Comparison of ENCODE assay signal across 20 mouse cellular contexts in the genomic region with DNA sequence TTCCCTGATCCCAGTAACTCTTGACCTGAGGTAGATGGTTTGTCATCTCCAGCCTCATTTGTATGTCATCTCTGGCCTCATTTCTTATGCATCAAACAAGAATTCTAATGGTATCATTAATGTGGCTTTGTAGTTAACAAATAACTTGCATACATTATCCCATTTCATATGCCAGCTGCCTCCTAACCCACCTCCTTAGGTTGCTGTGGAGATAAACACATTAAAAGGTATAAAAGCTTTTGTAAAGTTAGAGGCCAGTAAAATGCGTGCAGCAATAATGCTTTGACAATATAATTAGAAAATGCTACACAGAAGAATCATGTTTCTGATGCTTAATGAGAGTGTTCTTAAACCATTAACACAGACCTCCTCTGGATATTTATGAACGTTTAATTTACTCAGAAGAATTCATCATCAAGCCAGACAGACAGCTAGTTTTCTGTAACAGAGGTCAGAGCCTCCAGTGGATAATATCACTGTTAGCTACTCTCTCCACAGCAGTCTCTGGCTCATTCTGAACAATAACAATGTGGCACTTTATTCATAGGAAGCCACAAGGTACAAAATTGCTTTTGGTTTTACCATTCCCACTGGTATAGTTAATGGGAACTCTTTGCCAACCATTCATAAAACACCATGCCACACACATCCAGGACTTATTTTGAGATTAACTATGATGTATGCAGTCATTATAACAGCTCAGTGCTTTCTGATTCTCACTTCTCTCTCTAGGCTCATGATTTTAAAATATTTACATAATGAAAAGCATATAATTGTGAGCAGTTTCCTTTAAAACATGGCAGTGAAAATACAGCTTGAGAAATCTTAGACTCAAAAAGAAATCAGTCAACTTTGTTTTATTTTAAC.
DNase-seq lines count a peak whose midpoint lies in the region; ATAC-seq lines count a peak whose summit lies in the region.
"Had no signal": no experiment of that assay in that cellular context is flagged by ENCODE, and none has a peak within 500 bp of the region (broad histone marks: within the 10 kb centered on the region; RNA-seq: fewer than 3 reads in every experiment).

No protein-coding gene starts in this region.

- no peak for DNase-seq in midbrain, embryonic 11.5 days (ENCODE audit: low spot score, missing footprints)
- DNase-seq in forebrain, embryonic 14.5 days (ENCODE audit: low spot score), result peak; percentile 50
- DNase-seq in B cell, adult 2 months, result no peak
- DNase-seq in left cerebral cortex, postnatal 25 days (ENCODE audit: low spot score in 2 of 2), result no peak
- DNase-seq: adrenal gland, postnatal 25 days; cerebellum, adult 8-10 months; gastrocnemius, postnatal 14 days; kidney, adult 8-10 months; kidney, postnatal 4 days; lung, embryonic 14.5 days; lung, postnatal 4 days; spleen, adult 18-20 months had no signal

- ATAC-seq in midbrain, embryonic 13.5 days, result peak; percentile 53; the same call in 1 of the 2 replicates
- no peak for ATAC-seq in midbrain, embryonic 11.5 days (ENCODE audit: low FRiP score)
- peak; percentile 77 for ATAC-seq in forebrain, embryonic 14.5 days
- ATAC-seq in hindbrain, embryonic 15.5 days (ENCODE audit: low FRiP score, low read depth), result peak; percentile 65; the same call in 1 of the 2 replicates
- peak; percentile 89 for ATAC-seq in neural tube, embryonic 15.5 days (ENCODE audit: low FRiP score)
- ATAC-seq in kidney, embryonic 14.5 days (ENCODE audit: low FRiP score, low TSS enrichment), result no peak
- ATAC-seq: inflammation-experienced regulatory T-cells, adult 6 months; liver, embryonic 12.5 days had no signal

- H3K36me3 ChIP-seq in midbrain, embryonic 13.5 days, result no peaks in the 10 kb centered on the region
- no peaks in the 10 kb centered on the region for H3K36me3 ChIP-seq in midbrain, embryonic 11.5 days (ENCODE audit: control insufficient read depth, insufficient read depth, low read length)
- no peaks in the 10 kb centered on the region for H3K36me3 ChIP-seq in forebrain, embryonic 14.5 days (ENCODE audit: control insufficient read depth, insufficient read depth, low read length)
- no peaks in the 10 kb centered on the region for H3K36me3 ChIP-seq in hindbrain, embryonic 15.5 days
- no peaks in the 10 kb centered on the region for H3K36me3 ChIP-seq in neural tube, embryonic 15.5 days
- no peaks in the 10 kb centered on the region for H3K36me3 ChIP-seq in kidney, embryonic 14.5 days (ENCODE audit: control insufficient read depth, insufficient read depth, low read length)
- H3K36me3 ChIP-seq: embryonic facial prominence, embryonic 15.5 days; liver, embryonic 12.5 days; stomach, embryonic 15.5 days had no signal

- intact Hi-C loops in left cerebral cortex, postnatal 25 days (cut with DNase I), result no loop called here

- H3K9ac ChIP-seq in midbrain, embryonic 13.5 days (replicated peaks), result no peak overlapping the region
- H3K9ac ChIP-seq in midbrain, embryonic 11.5 days (ENCODE audit: low read length), result no peak overlapping the region
- no peak overlapping the region for H3K9ac ChIP-seq in forebrain, embryonic 14.5 days (ENCODE audit: low read length)
- H3K9ac ChIP-seq in hindbrain, embryonic 15.5 days, result no peak overlapping the region
- no peak overlapping the region for H3K9ac ChIP-seq in neural tube, embryonic 15.5 days (replicated peaks)
- no peak overlapping the region for H3K9ac ChIP-seq in kidney, embryonic 14.5 days (ENCODE audit: low read depth, low read length)
- H3K9ac ChIP-seq: embryonic facial prominence, embryonic 15.5 days; liver, embryonic 12.5 days; lung, embryonic 14.5 days; stomach, embryonic 15.5 days had no signal

- 48% methylated on average over 2 of the region's 2 CpGs for WGBS in midbrain, embryonic 13.5 days
- WGBS in midbrain, embryonic 11.5 days, result 83% methylated on average over 2 of the region's 2 CpGs
- 22% methylated on average over 2 of the region's 2 CpGs for WGBS in forebrain, embryonic 14.5 days
- 31% methylated on average over 2 of the region's 2 CpGs for WGBS in hindbrain, embryonic 15.5 days
- 22% methylated on average over 2 of the region's 2 CpGs for WGBS in neural tube, embryonic 15.5 days
- 46% methylated on average over 2 of the region's 2 CpGs for WGBS in kidney, embryonic 14.5 days

- no peak overlapping the region for H3K27ac ChIP-seq in midbrain, embryonic 13.5 days
- H3K27ac ChIP-seq in midbrain, embryonic 11.5 days (ENCODE audit: low read depth, low read length), result no peak overlapping the region
- no peak overlapping the region for H3K27ac ChIP-seq in forebrain, embryonic 14.5 days (ENCODE audit: low read depth, low read length)
- no peak overlapping the region for H3K27ac ChIP-seq in hindbrain, embryonic 15.5 days (replicated peaks)
- H3K27ac ChIP-seq in neural tube, embryonic 15.5 days (replicated peaks), result no peak overlapping the region
- H3K27ac ChIP-seq in kidney, embryonic 14.5 days (ENCODE audit: low read depth, low read length), result no peak overlapping the region
- H3K27ac ChIP-seq: embryonic facial prominence, embryonic 15.5 days; liver, embryonic 12.5 days; stomach, embryonic 15.5 days had no signal

- no peaks in the 10 kb centered on the region for H3K9me3 ChIP-seq in midbrain, embryonic 13.5 days
- no peaks in the 10 kb centered on the region for H3K9me3 ChIP-seq in midbrain, embryonic 11.5 days (ENCODE audit: control insufficient read depth, low read length)
- H3K9me3 ChIP-seq in forebrain, embryonic 14.5 days (replicated peaks; ENCODE audit: control insufficient read depth, low read length), result no peaks in the 10 kb centered on the region
- H3K9me3 ChIP-seq in hindbrain, embryonic 15.5 days, result no peaks in the 10 kb centered on the region
- no peaks in the 10 kb centered on the region for H3K9me3 ChIP-seq in neural tube, embryonic 15.5 days (replicated peaks)
- H3K9me3 ChIP-seq in kidney, embryonic 14.5 days (ENCODE audit: control insufficient read depth, low read length), result no peaks in the 10 kb centered on the region
- H3K9me3 ChIP-seq: embryonic facial prominence, embryonic 15.5 days; liver, embryonic 12.5 days; stomach, embryonic 15.5 days had no signal

- no peak overlapping the region for H3K4me3 ChIP-seq in midbrain, embryonic 13.5 days (replicated peaks)
- H3K4me3 ChIP-seq in midbrain, embryonic 11.5 days (ENCODE audit: low read depth, low read length), result no peak overlapping the region
- no peak overlapping the region for H3K4me3 ChIP-seq in forebrain, embryonic 14.5 days (ENCODE audit: low read depth, low read length)
- no peak overlapping the region for H3K4me3 ChIP-seq in hindbrain, embryonic 15.5 days
- H3K4me3 ChIP-seq in neural tube, embryonic 15.5 days (replicated peaks), result no peak overlapping the region
- H3K4me3 ChIP-seq in kidney, embryonic 14.5 days (ENCODE audit: low read length), result no peak overlapping the region
- H3K4me3 ChIP-seq: embryonic facial prominence, embryonic 15.5 days; liver, embryonic 12.5 days; stomach, embryonic 15.5 days had no signal

- H3K27me3 ChIP-seq in midbrain, embryonic 13.5 days, result no peaks in the 10 kb centered on the region
- H3K27me3 ChIP-seq in midbrain, embryonic 11.5 days (ENCODE audit: control insufficient read depth, insufficient read depth, low read length), result no peaks in the 10 kb centered on the region
- H3K27me3 ChIP-seq in forebrain, embryonic 14.5 days (replicated peaks; ENCODE audit: control insufficient read depth, insufficient read depth, low read length), result no peaks in the 10 kb centered on the region
- no peaks in the 10 kb centered on the region for H3K27me3 ChIP-seq in hindbrain, embryonic 15.5 days
- no peaks in the 10 kb centered on the region for H3K27me3 ChIP-seq in neural tube, embryonic 15.5 days (replicated peaks)
- H3K27me3 ChIP-seq in kidney, embryonic 14.5 days (ENCODE audit: control insufficient read depth, insufficient read depth, low read length), result no peaks in the 10 kb centered on the region
- H3K27me3 ChIP-seq: embryonic facial prominence, embryonic 15.5 days; liver, embryonic 12.5 days; stomach, embryonic 15.5 days had no signal

- no peak overlapping the region for H3K4me2 ChIP-seq in midbrain, embryonic 13.5 days (replicated peaks)
- H3K4me2 ChIP-seq in midbrain, embryonic 11.5 days, result no peak overlapping the region
- H3K4me2 ChIP-seq in forebrain, embryonic 14.5 days (ENCODE audit: low read length), result no peak overlapping the region
- no peak overlapping the region for H3K4me2 ChIP-seq in hindbrain, embryonic 15.5 days
- H3K4me2 ChIP-seq in neural tube, embryonic 15.5 days, result no peak overlapping the region
- no peak overlapping the region for H3K4me2 ChIP-seq in kidney, embryonic 14.5 days (replicated peaks; ENCODE audit: low read depth, low read length)
- H3K4me2 ChIP-seq: embryonic facial prominence, embryonic 15.5 days; liver, embryonic 12.5 days; lung, embryonic 14.5 days; stomach, embryonic 15.5 days had no signal

- peaks cover 3% of the 10 kb centered on the region; the same call in 1 of the 2 replicates for H3K4me1 ChIP-seq in midbrain, embryonic 13.5 days (replicated peaks)
- no peaks in the 10 kb centered on the region for H3K4me1 ChIP-seq in midbrain, embryonic 11.5 days (ENCODE audit: control insufficient read depth, insufficient read depth, low read length)
- no peaks in the 10 kb centered on the region; the same call in 1 of the 2 replicates for H3K4me1 ChIP-seq in forebrain, embryonic 14.5 days (ENCODE audit: control insufficient read depth, insufficient read depth, low read length)
- H3K4me1 ChIP-seq in hindbrain, embryonic 15.5 days (replicated peaks), result 0 out of 2 replicates have a peak, but pooled peaks cover 3% of the 10 kb centered on the region
- peaks cover 8% of the 10 kb centered on the region; the same call in 1 of the 2 replicates for H3K4me1 ChIP-seq in neural tube, embryonic 15.5 days
- H3K4me1 ChIP-seq in kidney, embryonic 14.5 days (ENCODE audit: control insufficient read depth, insufficient read depth, low read length), result no peaks in the 10 kb centered on the region
- H3K4me1 ChIP-seq: embryonic facial prominence, embryonic 15.5 days; liver, embryonic 12.5 days; stomach, embryonic 15.5 days had no signal

Comparison
In these comparisons a context has a peak if more than half of its experiments do, and no peak if none do; other contexts are left out.
1. ATAC-seq: peak in midbrain, embryonic 13.5 days (single experiment), forebrain, embryonic 14.5 days (single experiment), hindbrain, embryonic 15.5 days (single experiment) and neural tube, embryonic 15.5 days (single experiment); none in midbrain, embryonic 11.5 days (single experiment) and kidney, embryonic 14.5 days (single experiment).